Mouse (Mus musculus): ENCODE data around the gene Prdm10. TPM values are rescaled to one million over a fixed set of nuclear protein-coding genes. Genes with fewer than 3 reads are reported as not detected.
A peak's percentile ranks its signal among the peaks of the same experiment; 100 is the strongest.

The Prdm10 gene
- polyA plus RNA-seq, 2 experiments = 2.3 to 4.9 TPM

GRCm38 (mm10) chr9:31331246-31331645 lies 50.9 kb downstream of the Prdm10 start:
- H3K9me3 ChIP-seq (ENCODE audit: control insufficient read depth, low read length) = no peaks in the 10 kb centered on the region
- no peak overlapping the region for H3K9ac ChIP-seq (replicated peaks)
- no peak overlapping the region for H3K4me3 ChIP-seq (ENCODE audit: insufficient read depth in 1 of 2, low read depth in 2 of 2, low read length in 2 of 2)
- no peaks in the 10 kb centered on the region for H3K4me1 ChIP-seq (replicated peaks; ENCODE audit: control insufficient read depth in 2 of 2, insufficient read depth in 2 of 2, low read length in 1 of 2)
- H3K4me2 ChIP-seq (ENCODE audit: low read depth) = no peak overlapping the region
- WGBS (ENCODE audit: insufficient replicate concordance) = 67% methylated on average over 4 of the region's 4 CpGs
- H3K27ac ChIP-seq = no peak overlapping the region
- H3K36me3 ChIP-seq (replicated peaks; ENCODE audit: control insufficient read depth, insufficient read depth, low read depth) = no peaks in the 10 kb centered on the region; the same call in 1 of the 2 replicates
- DNase-seq (ENCODE audit: low read depth in 3 of 3, low spot score in 3 of 3) (no peak), ATAC-seq (ENCODE audit: insufficient read depth) (no peak)
- H3K27me3 ChIP-seq (ENCODE audit: control insufficient read depth, insufficient read depth, low read length) = no peaks in the 10 kb centered on the region
- TF ChIP-seq EP300 (IDR thresholded peaks at IDR 0.05; ENCODE audit: low read depth) (no peak), CTCF (IDR thresholded peaks at IDR 0.05; ENCODE audit: low read depth) (no peak)

GRCm38 (mm10) chr9:31331906-31332305 lies 51.6 kb downstream of the Prdm10 start:
- H3K27me3 ChIP-seq (ENCODE audit: control insufficient read depth, insufficient read depth, low read length) = no peaks in the 10 kb centered on the region
- H3K4me3 ChIP-seq (ENCODE audit: insufficient read depth in 1 of 2, low read depth in 2 of 2, low read length in 2 of 2) = no peak overlapping the region
- H3K27ac ChIP-seq = no peak overlapping the region
- no peaks in the 10 kb centered on the region for H3K9me3 ChIP-seq (ENCODE audit: control insufficient read depth, low read length)
- no peak overlapping the region for H3K4me2 ChIP-seq (ENCODE audit: low read depth)
- no peak for TF ChIP-seq EP300 (IDR thresholded peaks at IDR 0.05; ENCODE audit: low read depth)
- peak; percentile 60 for TF ChIP-seq CTCF (IDR thresholded peaks at IDR 0.05; ENCODE audit: low read depth)
- no peak overlapping the region for H3K9ac ChIP-seq (replicated peaks)
- ATAC-seq (ENCODE audit: insufficient read depth) (no peak), DNase-seq (ENCODE audit: low read depth in 3 of 3, low spot score in 3 of 3) (peak in 1 of 3 experiments; percentile 30)
- H3K36me3 ChIP-seq (replicated peaks; ENCODE audit: control insufficient read depth, insufficient read depth, low read depth) = no peaks in the 10 kb centered on the region; the same call in 1 of the 2 replicates
- WGBS (ENCODE audit: insufficient replicate concordance) = 58% methylated on average over 3 of the region's 3 CpGs
- H3K4me1 ChIP-seq (replicated peaks; ENCODE audit: control insufficient read depth in 2 of 2, insufficient read depth in 2 of 2, low read length in 1 of 2) = no peaks in the 10 kb centered on the region

- DNase-seq (ENCODE audit: low read depth in 3 of 3, low spot score in 3 of 3) (no peak), ATAC-seq (ENCODE audit: insufficient read depth) (no peak)
- Histone ChIP-seq H3K9me3 (ENCODE audit: control insufficient read depth, low read length) (no peaks in the 10 kb centered on the region), H3K27me3 (ENCODE audit: control insufficient read depth, insufficient read depth, low read length) (no peaks in the 10 kb centered on the region), H3K4me3 (ENCODE audit: insufficient read depth in 1 of 2, low read depth in 2 of 2, low read length in 2 of 2) (no peak overlapping the region), H3K36me3 (replicated peaks; ENCODE audit: control insufficient read depth, insufficient read depth, low read depth) (no peaks in the 10 kb centered on the region; the same call in 1 of the 2 replicates), H3K4me1 (replicated peaks; ENCODE audit: control insufficient read depth in 2 of 2, insufficient read depth in 2 of 2, low read length in 1 of 2) (no peaks in the 10 kb centered on the region), H3K4me2 (ENCODE audit: low read depth) (no peak overlapping the region), H3K27ac (no peak overlapping the region), H3K9ac (replicated peaks) (no peak overlapping the region)
- TF ChIP-seq CTCF (IDR thresholded peaks at IDR 0.05; ENCODE audit: low read depth) (no peak), EP300 (IDR thresholded peaks at IDR 0.05; ENCODE audit: low read depth) (no peak)
Observed at GRCm38 (mm10) chr9:31332826-31333225, 52.5 kb downstream of the Prdm10 start.

GRCm38 (mm10) chr9:31334991-31335390 lies 54.7 kb downstream of the Prdm10 start:
- 82% methylated on average over 6 of the region's 6 CpGs for WGBS (ENCODE audit: insufficient replicate concordance)
- no peak overlapping the region for H3K27ac ChIP-seq
- TF ChIP-seq CTCF (IDR thresholded peaks at IDR 0.05; ENCODE audit: low read depth) = no peak
- TF ChIP-seq EP300 (IDR thresholded peaks at IDR 0.05; ENCODE audit: low read depth) = no peak

GRCm38 (mm10) chr9:31344289-31344831 lies 64.0 kb downstream of the Prdm10 start:
- TF ChIP-seq CTCF (IDR thresholded peaks at IDR 0.05; ENCODE audit: low read depth) (no peak), EP300 (IDR thresholded peaks at IDR 0.05; ENCODE audit: low read depth) (no peak)
- Histone ChIP-seq H3K27ac (no peak overlapping the region), H3K36me3 (replicated peaks; ENCODE audit: control insufficient read depth, insufficient read depth, low read depth) (no peaks in the 10 kb centered on the region; the same call in 1 of the 2 replicates), H3K4me3 (ENCODE audit: insufficient read depth in 1 of 2, low read depth in 2 of 2, low read length in 2 of 2) (no peak overlapping the region), H3K4me2 (ENCODE audit: low read depth) (no peak overlapping the region), H3K4me1 (replicated peaks; ENCODE audit: control insufficient read depth in 2 of 2, insufficient read depth in 2 of 2, low read length in 1 of 2) (no peaks in the 10 kb centered on the region), H3K9me3 (ENCODE audit: control insufficient read depth, low read length) (no peaks in the 10 kb centered on the region), H3K27me3 (ENCODE audit: control insufficient read depth, insufficient read depth, low read length) (no peaks in the 10 kb centered on the region), H3K9ac (replicated peaks) (no peak overlapping the region)
- ATAC-seq (ENCODE audit: insufficient read depth) (no peak), DNase-seq (ENCODE audit: low read depth in 3 of 3, low spot score in 3 of 3) (no peak)
- WGBS (ENCODE audit: insufficient replicate concordance) = 80% methylated on average over 11 of the region's 11 CpGs

More at GRCm38 (mm10) chr9:31334991-31335390, 54.7 kb downstream of the Prdm10 start:
- Histone ChIP-seq H3K27me3 (ENCODE audit: control insufficient read depth, insufficient read depth, low read length) (no peaks in the 10 kb centered on the region), H3K9me3 (ENCODE audit: control insufficient read depth, low read length) (no peaks in the 10 kb centered on the region), H3K4me1 (replicated peaks; ENCODE audit: control insufficient read depth in 2 of 2, insufficient read depth in 2 of 2, low read length in 1 of 2) (no peaks in the 10 kb centered on the region), H3K36me3 (replicated peaks; ENCODE audit: control insufficient read depth, insufficient read depth, low read depth) (no peaks in the 10 kb centered on the region; the same call in 1 of the 2 replicates), H3K4me3 (ENCODE audit: insufficient read depth in 1 of 2, low read depth in 2 of 2, low read length in 2 of 2) (no peak overlapping the region), H3K9ac (replicated peaks) (no peak overlapping the region), H3K4me2 (ENCODE audit: low read depth) (no peak overlapping the region)
- ATAC-seq (ENCODE audit: insufficient read depth) (no peak), DNase-seq (ENCODE audit: low read depth in 3 of 3, low spot score in 3 of 3) (no peak)
